Mouse (Mus musculus) MN1 (cell line): Measurements from ENCODE around the gene Wdr25.
"Not testable (repeated sequence)": the region's sequence is repeated elsewhere in the genome, so short reads cannot be mapped to it uniquely, and the experiment has no call there.

Experiments
- DNase-seq: peaks from one replicate; pipeline ENCODE4 v3.0.0-alpha.2; 2016; ENCODE audit warnings: low spot score

Gene Wdr25

DNA sequence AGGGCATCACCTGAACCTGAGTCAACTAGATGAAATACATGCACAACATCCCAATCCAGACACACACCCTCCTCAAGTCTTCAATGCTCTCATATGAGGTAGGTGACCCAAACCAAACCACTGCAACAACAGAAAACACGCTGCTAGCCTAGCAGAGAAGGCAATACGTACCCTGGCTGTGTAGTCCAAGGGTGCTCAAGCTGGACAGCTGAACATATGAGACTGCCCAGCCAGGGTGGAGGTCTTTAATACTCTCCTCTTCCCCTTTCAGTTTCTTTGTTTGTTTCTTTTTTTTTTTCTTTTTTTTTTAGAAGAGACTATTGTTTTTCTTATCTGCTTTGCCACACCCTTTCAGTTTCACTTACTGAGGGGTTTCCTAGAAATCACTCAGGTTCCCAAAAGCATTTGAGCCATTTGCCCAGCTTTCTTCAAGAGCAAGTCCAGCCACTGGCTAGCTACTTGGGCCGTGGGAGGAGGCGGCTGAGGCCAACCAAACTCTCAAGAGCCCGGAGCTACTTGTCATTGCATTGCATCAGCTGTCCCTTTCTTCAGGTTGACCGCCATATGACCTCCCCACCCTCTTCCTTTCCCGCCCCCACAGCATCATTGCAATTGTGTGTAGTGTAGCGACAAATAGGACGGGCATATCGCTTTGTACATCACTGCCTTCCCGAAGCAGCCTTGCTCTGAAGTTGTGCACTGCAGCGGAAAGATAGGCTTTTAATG is at the start of gene Wdr25:
Gene Wdr25, plus strand, starts transcription at position 643 of the 726 bp plus-strand sequence.
- peak; percentile 75 for DNase-seq

DNA sequence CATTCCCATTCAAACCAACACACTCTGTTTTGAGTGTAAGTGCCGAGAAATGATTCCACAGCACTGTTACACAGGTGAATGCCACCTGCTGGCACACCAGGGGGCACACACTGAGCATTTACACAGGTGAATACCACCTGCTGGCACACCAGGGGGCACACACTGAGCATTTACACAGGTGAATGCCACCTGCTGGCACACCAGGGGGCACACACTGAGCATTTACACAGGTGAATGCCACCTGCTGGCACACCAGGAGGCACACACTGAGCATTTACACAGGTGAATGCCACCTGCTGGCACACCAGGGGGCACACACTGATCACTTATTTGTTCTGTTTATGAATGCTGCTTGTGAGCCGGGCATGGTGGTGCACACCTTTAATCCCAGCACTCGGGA is 45.4 kb upstream of the Wdr25 start:
- DNase-seq = not testable (repeated sequence)

DNA sequence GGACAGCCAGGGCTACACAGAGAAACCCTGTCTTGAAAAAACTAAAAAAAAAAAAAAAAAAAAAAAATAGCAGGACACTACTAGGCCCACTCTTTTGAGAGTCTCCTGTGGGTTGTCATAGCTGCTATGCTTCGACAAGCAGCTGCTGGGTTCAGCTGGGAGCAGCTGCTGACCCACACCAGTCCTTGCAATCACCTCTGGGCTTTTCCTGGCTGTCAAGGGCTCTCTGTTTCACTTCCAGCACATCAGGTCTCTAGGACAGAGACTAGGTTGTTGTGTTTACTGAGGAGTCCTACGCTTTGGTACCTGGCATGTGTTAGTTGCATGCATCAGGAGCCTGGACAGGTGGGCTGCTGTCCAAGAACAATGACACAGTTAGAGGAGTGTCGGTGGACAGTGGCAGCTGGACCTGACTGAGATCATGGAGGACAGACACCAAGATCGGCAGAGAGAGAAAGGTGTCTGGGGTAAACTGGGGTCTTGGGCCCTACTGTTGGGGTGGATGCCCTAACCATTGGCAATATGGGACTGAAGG is 43.9 kb upstream of the Wdr25 start:
- DNase-seq = no peak

DNA sequence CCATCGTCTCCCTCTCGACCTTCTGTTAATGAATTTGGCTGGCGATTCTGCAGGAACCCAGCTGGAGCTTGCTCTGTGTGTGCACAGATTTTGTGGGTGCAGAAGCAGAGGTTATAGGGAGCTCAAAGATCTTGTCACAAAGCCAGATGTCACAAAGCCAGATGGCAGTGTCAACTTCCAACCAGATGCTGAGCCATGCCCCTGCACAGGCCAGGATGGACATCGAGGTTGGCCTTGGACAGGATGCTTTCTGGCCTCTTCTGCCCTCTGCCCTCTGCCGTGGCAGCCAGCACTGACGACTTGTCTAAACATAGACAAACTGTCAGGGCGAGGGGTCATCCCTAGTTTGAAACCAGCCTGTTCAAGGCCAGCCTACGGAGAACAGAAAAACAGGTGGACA is 43.3 kb upstream of the Wdr25 start:
- DNase-seq = no peak

DNA sequence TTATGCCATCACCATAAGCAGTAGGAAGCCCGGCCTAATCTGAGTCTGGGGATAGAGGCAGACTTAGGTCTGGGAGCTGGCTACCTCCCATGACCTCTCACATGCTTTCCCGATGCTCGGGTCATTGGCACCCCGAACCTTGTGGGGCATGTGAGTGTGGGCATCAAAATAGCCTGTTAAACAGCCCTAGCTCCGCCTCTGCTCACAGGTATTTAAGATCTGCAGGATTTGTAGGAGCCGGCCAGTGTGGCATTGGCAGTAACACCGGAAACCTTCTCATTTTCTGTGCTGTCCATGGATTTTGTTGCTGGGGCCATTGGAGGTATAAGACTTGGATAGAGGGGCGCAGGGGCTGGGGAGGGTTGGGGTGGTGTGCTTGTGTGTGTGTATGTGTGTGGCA is 42.5 kb upstream of the Wdr25 start:
- no peak for DNase-seq

DNA sequence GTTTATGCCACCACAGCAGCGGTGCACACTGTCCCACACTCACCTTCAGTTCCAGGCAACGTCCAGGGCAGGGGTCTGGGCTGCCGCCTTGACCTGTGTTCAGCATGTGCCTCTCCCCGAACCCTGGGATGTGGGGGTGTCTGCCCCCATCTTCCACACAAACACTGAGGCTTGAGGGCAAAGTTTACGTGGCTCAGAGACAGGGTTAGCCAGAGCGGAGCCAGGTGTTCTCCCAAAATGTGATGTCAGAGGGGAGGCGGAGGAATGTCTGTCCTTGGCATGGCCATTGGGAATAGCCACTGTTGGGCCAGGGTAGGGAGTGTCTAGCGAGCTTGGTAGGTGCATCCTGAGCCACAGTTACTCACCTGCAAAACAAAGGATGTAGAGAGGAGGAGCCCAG is 40.6 kb upstream of the Wdr25 start:
- DNase-seq = no peak

DNA sequence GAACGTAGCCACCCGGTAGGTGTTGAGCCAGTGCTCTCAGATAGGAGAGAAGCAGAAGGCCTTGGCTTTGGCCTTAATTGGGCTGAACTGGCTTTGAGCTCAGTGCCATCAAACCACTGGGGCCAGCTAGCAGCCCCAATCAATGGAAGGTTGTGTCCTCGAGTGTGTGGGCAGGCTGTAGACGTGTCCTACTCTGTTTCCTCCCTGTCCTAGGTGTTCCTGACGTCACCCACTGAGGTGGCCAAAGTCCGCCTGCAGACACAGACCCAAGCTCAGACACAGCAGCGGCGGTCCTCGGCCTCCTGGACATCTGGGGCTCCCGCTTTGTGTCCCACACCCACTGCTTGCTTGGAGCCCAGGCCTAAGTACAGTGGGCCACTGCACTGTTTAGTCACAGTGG is 38.4 kb upstream of the Wdr25 start:
- no peak for DNase-seq

DNA sequence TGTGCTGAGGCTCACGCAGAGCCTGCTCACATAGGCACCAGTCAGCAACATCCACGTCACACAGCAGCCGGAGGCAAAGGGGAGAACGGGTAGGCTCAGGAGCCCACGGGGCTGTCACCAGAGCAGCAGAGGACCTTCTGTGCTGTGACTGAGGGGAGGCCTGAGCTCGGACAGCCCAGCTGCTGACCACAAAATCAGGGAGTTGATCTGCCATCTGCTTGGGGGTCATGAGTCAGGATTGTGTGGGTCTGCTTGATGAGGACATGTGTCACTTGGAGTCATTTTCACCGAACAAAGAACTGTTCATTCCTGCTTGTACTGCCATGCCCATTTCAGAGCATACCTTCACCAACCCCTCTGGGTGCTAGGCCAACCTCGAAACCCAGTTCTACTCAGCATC is 37.2 kb upstream of the Wdr25 start:
- no peak for DNase-seq

DNA sequence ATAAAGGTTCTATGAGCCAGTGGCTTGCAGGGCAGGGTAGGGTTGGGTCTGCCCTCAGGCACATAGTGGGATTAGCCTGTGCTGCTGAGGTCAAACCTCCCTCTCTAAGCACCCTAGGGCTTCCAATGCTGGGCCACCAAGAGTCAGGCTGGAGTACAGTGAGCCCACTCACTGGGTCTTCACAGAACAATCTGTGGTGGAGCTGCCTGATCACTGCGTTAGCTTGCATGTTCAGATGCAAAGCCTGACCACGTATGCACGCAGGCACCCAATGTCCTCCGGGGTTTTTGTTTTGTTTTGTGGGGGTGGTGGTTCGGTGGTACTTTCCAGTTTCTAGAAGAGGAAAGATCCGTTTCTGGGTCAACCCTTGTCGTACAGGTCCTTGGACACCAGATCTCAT is 36.3 kb upstream of the Wdr25 start:
- DNase-seq = no peak

DNA sequence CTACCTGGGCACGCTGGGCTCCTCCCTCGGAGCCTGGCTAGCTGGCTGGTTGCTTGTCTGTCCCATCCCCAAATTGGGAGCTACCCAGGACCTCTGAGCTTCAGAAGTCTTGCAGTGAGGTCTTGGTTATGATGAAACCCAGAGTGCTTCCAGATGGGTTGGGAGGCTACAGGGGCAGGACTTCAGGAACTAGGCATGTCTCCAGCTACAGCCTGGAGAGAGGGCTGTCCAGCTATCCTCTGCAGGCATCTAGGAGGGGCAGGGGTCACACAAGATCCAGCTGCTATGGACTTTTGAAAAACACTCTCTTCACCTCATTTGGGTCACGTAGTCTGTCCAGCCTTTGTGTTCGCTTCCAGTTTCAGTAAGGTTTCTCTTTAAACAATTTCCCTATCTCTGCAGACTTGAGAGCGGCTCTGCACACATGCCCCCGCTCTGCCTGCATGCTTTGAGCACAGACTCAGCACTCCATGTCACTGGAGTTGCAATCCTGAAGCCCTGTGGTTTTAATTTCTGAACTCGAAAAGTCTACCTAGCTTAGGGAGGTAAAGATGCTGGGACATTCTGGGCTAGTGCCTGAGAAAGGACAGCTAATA is 35.7 kb upstream of the Wdr25 start:
- no peak for DNase-seq

DNA sequence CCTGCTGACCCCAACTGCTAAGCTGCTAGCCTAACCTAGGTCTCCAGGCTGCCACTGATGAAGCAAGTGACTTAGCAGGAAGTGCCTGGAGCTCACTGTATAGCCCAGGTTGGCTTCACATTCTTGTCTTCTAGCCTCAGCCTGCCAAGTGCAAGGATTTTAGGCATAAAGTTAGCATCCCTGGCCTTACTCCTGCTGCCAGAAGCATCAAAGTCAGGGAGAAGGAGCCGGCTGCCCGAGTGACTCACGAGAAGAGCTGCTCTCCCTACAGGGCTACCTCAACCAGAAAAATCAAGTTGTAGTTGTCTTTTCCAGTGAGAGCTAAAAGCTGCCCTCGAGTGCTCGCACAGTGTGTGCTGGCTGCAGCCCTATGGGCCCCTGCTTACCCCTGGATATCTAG is 34.9 kb upstream of the Wdr25 start:
- DNase-seq = no peak

DNA sequence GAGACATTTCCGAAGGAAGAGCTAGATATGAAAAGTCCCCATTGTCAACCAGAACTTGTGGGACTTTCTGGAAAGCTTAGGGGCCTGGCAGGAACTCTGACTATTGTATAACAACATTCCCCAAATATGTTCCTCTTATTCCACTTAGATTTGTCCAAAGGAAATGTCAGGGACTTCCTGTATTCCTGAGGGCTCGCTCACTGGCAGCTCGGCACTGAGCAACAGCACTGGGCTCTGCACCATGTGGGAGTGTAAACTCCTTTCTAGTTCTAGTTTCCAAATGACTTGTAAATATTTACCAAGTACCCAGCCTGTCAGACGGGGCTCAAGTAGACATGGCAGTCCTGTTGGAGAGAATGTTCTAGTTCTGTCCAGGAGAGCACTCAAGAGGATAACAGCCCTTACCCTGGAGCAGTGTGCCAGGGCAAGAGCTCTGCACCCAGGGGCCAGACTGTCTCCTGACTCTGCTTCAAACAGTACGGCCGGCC is 28.4 kb upstream of the Wdr25 start:
- DNase-seq = no peak

DNA sequence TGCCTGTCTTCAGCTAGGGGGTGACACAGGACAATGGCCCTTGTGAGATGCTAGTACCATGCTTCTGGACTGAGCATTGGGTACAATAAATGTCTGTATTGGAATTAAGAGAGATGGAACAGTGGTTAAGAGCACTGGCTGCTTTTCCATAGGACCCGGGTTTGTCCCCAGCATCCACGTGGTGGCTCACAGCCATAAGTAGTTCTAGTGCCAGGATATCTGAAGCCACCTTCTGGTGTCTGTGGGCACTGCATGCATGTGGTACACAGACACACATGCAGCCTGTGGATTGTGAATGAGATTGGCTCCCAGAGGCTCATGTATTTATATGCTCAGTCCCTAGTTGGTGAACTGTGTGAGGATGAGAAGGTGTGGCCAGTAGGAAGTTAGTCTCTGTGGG is 23.9 kb upstream of the Wdr25 start:
- no peak for DNase-seq

DNA sequence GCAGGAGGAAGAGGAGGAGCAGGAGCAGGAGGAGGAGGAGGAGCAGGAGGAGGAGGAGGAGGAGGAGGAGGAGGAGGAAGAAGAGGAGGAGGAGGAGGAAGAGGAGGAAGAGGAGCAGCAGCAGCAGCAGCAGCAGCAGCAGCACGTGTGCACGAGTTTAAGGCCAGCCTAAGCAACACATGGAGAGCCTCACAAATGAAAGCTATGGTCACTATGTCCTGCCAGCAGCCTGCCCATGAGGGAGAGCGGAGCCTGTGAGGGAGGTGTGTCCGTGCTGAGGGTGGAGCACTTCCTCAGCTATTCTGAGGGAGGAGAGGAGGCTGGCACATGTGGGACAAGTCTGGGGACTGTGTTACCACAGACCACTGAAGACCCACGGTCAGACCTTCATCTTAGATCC is 20.3 kb upstream of the Wdr25 start:
- DNase-seq = no peak

DNA sequence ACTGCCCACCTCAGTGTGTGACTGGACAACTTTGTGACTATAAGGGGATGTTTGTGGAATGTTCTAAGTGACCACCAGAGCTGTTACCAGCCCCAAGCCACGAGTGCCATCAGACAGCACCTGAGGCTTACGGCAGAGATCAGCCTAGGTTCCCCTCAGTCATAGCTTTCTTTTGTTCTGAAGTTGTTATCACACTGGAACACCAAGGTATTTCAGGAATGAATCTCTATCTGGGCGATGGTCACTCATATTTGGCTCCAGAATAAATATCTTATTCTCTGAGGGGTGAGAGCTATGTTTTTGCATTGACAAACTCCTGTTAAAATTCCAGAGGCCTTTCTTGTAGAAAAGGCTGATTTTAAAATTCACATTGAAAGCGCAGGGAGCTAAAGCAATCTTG is 14.3 kb upstream of the Wdr25 start:
- no peak for DNase-seq

DNA sequence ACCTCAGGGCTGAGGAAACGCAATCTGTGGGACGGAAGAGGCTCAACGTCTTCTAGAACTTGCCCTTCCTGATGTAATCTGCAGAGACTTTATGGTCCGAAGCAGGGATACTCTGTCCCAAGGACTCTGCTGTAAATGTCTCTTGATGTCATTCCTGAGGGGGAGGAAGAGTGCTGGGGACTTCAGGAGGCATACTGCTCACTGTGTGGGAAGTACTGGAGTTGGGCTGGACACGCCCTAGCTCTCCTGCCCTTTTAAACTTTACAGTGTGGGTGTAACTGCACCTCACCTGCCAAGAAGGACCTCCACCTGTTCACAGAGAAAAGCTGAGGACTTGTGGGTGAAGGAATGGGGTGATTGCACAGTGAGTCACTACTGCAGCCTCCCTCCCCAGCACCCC is 12.8 kb upstream of the Wdr25 start:
- DNase-seq = no peak

DNA sequence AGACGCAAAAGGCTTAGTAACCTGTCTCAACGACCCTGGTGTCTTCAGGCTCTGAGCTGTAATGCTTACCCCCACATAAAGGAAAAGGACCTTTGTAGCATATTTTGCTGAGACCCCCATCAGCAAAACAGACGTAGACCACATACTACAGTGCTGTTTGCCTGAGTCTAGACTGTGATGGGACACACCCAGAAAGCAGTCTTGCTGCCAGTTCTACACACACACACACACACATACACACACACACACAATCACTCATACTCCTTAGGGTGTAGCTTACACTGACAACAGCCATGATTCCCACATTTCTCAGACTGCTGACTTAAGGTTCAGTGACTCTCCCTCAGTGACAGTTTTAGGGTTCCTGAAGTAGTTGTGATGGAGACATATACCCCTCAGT is 12.2 kb upstream of the Wdr25 start:
- no peak for DNase-seq

DNA sequence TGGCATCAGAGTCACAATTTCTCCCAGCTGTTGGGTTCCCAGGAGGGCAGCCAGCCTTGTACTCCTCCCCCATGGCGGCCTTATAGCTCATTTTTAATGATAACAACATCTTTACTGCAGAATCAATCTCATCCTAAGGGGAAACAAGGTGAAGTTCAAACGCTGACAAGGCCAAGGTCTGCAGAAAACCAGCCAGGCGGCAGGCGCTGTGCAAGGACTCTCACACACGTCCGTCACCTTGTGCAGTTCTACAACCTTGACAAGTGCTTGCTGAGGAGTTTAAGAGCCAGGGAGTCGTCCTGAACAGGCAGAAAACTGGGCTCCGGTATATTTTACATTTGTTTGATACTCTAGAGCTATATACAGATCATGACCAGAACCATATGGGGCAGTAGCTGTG is 10.7 kb upstream of the Wdr25 start:
- DNase-seq = no peak

DNA sequence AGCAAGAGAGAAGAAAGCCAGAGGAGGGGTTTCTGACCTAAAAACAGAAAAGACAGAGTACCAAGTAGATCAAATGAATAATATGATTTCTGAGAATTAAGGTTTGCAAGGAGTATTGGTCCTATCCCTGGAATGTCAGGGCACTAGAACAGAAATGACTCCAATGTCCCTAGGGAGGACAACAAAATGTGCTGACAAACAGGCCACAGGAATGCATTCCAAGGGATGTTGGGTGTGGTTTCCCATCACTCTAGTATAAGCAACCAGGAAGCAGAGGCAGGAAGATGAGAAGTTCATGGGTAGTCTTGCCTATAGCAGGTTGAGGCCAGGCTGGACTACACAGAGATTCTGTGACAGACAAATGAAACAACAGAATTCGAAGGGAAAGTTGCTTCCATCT is 7.5 kb upstream of the Wdr25 start:
- no peak for DNase-seq

DNA sequence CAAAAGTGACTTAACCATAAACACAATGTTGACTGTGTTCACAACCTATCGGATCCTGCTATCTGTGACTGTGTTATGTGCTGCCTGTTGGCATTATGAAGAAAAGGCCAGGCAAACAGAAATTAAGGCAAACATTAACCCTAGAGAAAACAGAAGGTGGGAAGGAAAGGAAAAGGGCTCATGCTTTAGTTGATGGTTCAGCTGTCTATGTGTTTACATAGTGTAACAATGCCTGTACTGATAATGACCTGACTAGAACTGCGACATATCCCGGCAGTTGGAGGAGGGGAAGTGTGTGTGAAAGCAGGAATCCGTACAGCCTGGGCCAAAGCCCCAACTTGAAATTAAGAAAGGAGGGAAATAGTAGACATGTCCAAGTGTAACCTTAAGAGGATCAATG is 6.4 kb upstream of the Wdr25 start:
- no peak for DNase-seq

DNA sequence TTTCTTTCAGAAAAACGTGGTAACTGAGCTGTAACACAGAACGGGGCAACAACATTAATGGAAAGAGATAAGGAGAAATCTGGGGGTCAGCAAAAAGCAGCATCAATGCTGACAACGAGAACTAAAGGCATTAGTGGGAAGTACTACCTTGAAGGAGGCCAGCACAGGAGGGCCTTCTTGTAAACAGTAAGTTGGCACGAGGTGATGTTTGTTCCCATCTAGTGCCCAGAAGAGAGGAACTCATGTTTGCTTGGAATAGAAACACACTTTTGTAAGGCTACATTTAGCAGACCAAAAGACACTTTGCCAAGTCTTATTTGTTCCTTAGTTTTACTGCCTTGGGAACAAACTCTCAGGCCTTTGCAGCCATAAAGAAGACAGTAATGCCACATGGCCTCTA is 4.8 kb upstream of the Wdr25 start:
- no peak for DNase-seq

DNA sequence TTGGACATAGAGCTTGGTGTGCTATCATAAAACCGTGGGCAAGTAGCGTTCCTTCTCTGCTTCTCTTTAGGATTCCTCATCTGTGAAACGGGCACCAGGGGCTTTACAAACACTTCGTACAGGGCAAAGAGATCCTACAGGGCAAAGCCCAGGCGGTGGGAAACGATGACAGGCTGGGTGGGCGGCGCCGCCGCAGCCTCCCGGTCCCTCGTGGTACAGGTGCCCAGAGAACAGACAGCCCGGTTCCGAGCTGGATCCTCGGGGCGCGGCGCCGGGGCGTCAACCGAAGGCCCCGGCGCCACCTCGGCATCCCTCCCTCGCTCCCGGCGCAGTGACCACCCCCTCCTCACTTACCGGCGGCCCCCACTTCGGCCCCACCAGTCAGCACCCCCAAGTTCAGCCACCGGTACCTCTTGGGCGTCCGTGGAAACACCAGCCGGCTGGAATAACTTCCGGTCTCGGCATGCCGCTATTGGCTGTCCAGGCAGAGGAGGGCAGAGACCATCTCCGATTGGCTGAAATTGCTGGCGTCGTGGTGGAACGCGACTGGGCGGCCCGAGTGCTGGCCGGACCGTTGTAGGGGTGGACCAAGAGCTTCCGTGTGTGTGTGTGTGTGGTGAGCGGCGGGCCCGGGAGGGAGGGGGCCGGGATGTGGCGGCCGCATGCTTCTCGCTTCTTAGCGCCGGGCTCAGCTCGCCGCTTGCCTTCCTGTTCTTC is 442 bp downstream of the Wdr25 start, which contains the start of gene Wars:
Gene Wars, minus strand, starts transcription at position 460 of the 717 bp plus-strand sequence.
- DNase-seq = peak; percentile 93

DNA sequence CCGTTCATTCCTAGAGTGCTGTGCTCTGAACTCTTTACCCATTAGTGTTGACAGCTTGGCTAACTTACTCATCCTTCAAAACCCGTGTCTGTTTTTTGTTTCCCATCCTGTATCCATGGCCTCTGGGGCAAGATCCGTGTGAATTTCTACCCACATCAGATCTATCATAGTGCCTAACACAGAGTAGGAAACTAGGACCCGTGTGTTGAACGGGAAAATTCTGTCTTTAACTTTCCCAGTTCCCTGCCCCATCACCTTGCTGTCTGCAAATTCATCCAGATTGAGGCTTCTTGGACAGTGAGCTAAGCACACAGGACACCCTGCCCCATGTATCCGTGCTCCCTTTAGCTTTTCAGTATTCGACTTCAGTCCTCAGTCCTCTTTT is 993 bp downstream of the Wdr25 start:
- no peak for DNase-seq
